Mouse (Mus musculus): ENCODE results near the gene Snx4. TPM values are rescaled to one million over a fixed set of nuclear protein-coding genes. Genes with fewer than 3 reads are reported as not detected.

Snx4 gene
- polyA plus RNA-seq, 1 experiment from 2014 or later, result 83.6 TPM

DNA sequence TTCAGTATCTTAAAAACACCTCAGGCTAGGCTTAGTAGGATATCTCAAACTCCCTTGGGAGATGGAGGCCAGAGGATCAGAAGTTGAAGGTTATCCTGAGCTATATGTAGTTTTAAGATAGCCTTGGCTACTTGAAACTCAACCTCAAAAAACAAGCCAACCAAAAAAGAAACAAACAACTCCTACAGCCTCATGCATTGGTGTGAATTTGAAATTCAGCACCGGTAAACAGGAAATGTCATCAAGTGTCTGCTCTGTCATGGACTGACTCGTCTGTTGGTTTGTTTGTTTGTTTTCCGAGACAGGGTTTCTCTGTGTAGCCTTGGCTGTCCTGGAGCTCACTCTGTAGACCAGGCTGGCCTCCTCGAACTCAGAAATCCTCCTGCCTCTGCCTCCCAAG is 20.6 kb downstream of the Snx4 start:
- WGBS, result 93% methylated on average over 4 of the region's 4 CpGs
- Histone ChIP-seq H3K27ac (replicated peaks) (no peak overlapping the region), H3K36me3 (peaks cover 58% of the 10 kb centered on the region), H3K27me3 (no peaks in the 10 kb centered on the region), H3K9me3 (replicated peaks) (no peaks in the 10 kb centered on the region), H3K9ac (no peak overlapping the region), H3K4me1 (no peaks in the 10 kb centered on the region), H3K4me2 (replicated peaks) (no peak overlapping the region), H3K4me3 (replicated peaks) (no peak overlapping the region)
- no peak for ATAC-seq (ENCODE audit: insufficient number of reproducible peaks, low FRiP score, low TSS enrichment, low read depth)

DNA sequence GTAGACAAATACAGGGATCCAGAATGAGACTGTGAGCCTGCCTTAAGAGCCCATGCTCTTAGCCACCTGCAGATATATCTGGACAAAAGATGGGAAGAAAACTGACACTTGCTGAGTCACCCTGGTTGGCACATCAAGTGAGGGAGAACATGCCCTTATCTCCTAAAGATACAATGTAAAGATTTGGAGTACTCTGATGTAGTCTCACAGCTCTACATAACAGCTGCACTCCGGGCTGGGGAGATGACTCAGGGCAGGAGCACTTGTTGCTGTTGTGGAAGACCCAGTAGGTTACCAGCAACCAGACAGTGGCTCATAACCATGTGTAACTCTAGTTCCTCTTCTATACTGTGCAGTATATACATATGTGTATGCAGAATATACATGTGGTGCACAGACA is 31.8 kb downstream of the Snx4 start:
- Histone ChIP-seq H3K4me1 (no peaks in the 10 kb centered on the region), H3K27ac (replicated peaks) (no peak overlapping the region), H3K9ac (no peak overlapping the region), H3K9me3 (replicated peaks) (no peaks in the 10 kb centered on the region), H3K36me3 (peaks cover 69% of the 10 kb centered on the region), H3K4me3 (replicated peaks) (no peak overlapping the region), H3K4me2 (replicated peaks) (no peak overlapping the region), H3K27me3 (no peaks in the 10 kb centered on the region)
- 87% methylated on average over 1 of the region's 1 CpGs for WGBS
- ATAC-seq (ENCODE audit: insufficient number of reproducible peaks, low FRiP score, low TSS enrichment, low read depth), result no peak

DNA sequence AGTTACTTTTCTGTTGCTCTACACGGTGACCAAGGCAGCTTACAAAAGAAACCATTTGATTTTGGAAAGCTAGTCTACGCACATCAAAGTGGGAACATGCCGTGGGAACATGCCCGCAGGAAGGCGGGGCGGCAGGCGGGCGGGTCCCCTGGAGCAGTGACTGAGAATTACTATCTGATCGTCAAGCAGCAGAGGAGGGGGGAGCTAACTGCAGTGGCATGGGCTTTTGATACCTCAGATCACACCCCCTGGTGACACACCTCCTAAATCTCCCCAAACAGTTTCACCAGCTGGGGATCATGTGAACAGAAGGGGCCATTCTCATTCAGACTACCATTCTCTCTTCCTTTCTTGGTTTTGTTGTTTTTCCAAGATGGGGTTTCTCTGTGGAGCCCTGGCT is 37.3 kb downstream of the Snx4 start:
- Histone ChIP-seq H3K36me3 (peaks cover 83% of the 10 kb centered on the region), H3K9me3 (replicated peaks) (no peaks in the 10 kb centered on the region), H3K4me2 (replicated peaks) (no peak overlapping the region), H3K4me1 (no peaks in the 10 kb centered on the region), H3K27ac (replicated peaks) (no peak overlapping the region), H3K27me3 (no peaks in the 10 kb centered on the region), H3K4me3 (replicated peaks) (no peak overlapping the region), H3K9ac (no peak overlapping the region)
- ATAC-seq (ENCODE audit: insufficient number of reproducible peaks, low FRiP score, low TSS enrichment, low read depth), result no peak
- WGBS, result 67% methylated on average over 9 of the region's 9 CpGs

DNA sequence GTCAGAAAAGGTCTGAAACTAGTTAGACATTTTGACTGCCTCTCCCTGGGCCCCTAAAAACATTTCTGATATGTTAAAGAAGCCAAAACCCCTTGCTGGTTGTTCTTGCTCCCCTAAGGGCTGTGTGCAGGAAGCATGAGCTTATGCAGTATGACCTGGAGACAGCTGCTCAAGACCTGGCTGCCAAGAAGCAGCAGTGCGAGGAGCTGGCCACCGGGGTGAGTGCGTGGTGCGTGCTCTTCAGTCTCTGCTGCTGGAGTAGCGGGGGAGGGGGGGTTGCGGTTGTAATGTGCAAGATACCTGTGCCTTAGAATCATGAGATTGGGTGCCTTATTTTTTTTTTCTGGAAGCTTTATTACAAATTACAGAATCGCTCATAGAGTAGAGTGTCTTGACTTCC is 38.7 kb downstream of the Snx4 start:
- WGBS, result 83% methylated on average over 7 of the region's 7 CpGs
- Histone ChIP-seq H3K9ac (no peak overlapping the region), H3K27ac (replicated peaks) (no peak overlapping the region), H3K36me3 (peaks cover 90% of the 10 kb centered on the region), H3K4me2 (replicated peaks) (no peak overlapping the region), H3K27me3 (no peaks in the 10 kb centered on the region), H3K4me3 (replicated peaks) (no peak overlapping the region), H3K4me1 (no peaks in the 10 kb centered on the region), H3K9me3 (replicated peaks) (no peaks in the 10 kb centered on the region)
- ATAC-seq (ENCODE audit: insufficient number of reproducible peaks, low FRiP score, low TSS enrichment, low read depth), result no peak

DNA sequence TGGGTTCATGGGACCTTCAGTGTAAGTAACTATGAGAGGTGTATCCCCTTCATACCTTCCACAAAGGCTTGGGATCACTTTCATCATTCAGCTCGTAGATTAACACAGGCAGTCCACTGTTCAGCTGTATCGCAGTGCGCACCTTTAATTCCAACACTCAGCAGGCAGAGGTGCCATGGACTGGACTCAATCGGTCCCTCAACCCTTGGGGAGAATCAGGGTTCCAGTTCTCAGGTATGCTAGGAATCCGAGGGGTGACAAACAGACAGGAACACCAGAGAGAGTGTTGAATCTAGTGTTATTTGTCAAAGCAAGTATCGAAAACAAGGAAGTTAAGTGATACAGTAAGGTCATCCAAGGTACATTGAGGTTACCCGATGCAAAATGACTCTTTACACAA is 41.0 kb downstream of the Snx4 start:
- H3K36me3 ChIP-seq, result peaks cover 95% of the 10 kb centered on the region
- H3K9ac ChIP-seq, result no peak overlapping the region
- no peak for ATAC-seq (ENCODE audit: insufficient number of reproducible peaks, low FRiP score, low TSS enrichment, low read depth)
- no peaks in the 10 kb centered on the region for H3K27me3 ChIP-seq
- H3K4me1 ChIP-seq, result no peaks in the 10 kb centered on the region
- no peak overlapping the region for H3K4me2 ChIP-seq (replicated peaks)
- no peak overlapping the region for H3K4me3 ChIP-seq (replicated peaks)
- no peaks in the 10 kb centered on the region for H3K9me3 ChIP-seq (replicated peaks)
- 96% methylated on average over 7 of the region's 7 CpGs for WGBS
- no peak overlapping the region for H3K27ac ChIP-seq (replicated peaks)

DNA sequence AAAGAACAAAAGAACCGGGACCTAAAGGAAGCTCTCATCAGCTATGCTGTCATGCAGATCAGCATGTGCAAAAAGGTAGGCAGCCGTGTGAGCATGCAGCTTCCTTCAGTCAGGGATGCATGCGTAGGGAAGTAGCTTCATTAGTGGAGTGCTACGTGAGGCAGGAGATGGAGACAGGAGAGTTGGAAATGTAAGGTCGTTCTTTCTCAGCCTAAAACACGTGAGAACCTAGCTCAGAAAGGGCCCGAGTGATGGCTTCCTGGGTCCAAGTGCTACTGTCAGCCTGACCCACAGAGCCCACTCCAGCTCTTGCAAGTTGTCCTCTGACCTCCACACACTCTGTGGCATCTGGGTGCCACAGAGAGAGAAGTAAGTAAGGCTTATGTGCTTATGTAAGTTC is 43.4 kb downstream of the Snx4 start:
- H3K27ac ChIP-seq (replicated peaks), result no peak overlapping the region
- H3K9ac ChIP-seq, result no peak overlapping the region
- H3K4me3 ChIP-seq (replicated peaks), result no peak overlapping the region
- peaks cover 83% of the 10 kb centered on the region for H3K36me3 ChIP-seq
- no peaks in the 10 kb centered on the region for H3K9me3 ChIP-seq (replicated peaks)
- no peak overlapping the region for H3K4me2 ChIP-seq (replicated peaks)
- no peaks in the 10 kb centered on the region for H3K4me1 ChIP-seq
- H3K27me3 ChIP-seq, result no peaks in the 10 kb centered on the region
- WGBS, result 93% methylated on average over 7 of the region's 7 CpGs
- no peak for ATAC-seq (ENCODE audit: insufficient number of reproducible peaks, low FRiP score, low TSS enrichment, low read depth)

DNA sequence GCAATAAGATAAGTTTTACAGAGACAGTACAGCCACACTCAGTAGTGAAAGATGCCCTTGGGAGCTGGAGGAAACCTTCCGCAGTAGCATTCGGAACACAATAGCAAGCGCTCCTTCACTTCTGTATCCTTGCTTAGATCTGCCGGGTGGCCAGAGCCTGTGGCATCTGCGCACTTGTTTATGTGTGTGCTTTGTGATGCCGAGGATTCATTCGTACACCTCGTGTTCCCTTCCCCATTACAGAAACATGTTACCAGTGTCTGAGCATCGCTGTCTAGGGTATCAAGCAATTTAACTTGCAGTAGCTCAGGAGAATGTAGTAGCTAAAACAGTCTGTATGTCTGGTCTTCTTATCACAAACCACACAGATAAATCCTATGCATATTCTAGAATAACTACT is 44.1 kb downstream of the Snx4 start:
- H3K9ac ChIP-seq, result no peak overlapping the region
- no peak overlapping the region for H3K27ac ChIP-seq (replicated peaks)
- WGBS, result 95% methylated on average over 9 of the region's 9 CpGs
- peaks cover 83% of the 10 kb centered on the region for H3K36me3 ChIP-seq
- H3K4me3 ChIP-seq (replicated peaks), result no peak overlapping the region
- no peak for ATAC-seq (ENCODE audit: insufficient number of reproducible peaks, low FRiP score, low TSS enrichment, low read depth)
- no peaks in the 10 kb centered on the region for H3K9me3 ChIP-seq (replicated peaks)
- no peak overlapping the region for H3K4me2 ChIP-seq (replicated peaks)
- H3K4me1 ChIP-seq, result no peaks in the 10 kb centered on the region
- no peaks in the 10 kb centered on the region for H3K27me3 ChIP-seq

DNA sequence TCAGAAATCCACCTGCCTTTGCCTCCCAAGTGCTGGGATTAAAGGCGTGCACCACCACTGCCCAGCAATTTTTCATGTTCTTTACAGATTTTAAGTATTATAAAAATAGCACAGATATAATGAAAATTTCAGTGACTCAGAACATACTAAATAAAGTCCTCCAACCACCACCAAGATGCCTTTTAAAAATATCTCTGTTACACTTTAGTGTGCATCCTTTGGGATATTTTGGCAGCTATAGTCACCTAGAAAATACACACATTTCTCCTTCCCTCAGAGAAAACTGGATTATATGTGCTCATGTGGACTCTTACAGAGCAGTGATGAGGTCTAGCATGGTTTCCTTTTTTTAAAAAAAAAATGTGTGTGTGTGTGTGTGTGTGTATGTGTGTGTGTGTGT is 46.3 kb downstream of the Snx4 start:
- no peak for ATAC-seq (ENCODE audit: insufficient number of reproducible peaks, low FRiP score, low TSS enrichment, low read depth)
- no peaks in the 10 kb centered on the region for H3K9me3 ChIP-seq (replicated peaks)
- H3K9ac ChIP-seq, result no peak overlapping the region
- H3K27ac ChIP-seq (replicated peaks), result no peak overlapping the region
- no peak overlapping the region for H3K4me2 ChIP-seq (replicated peaks)
- H3K27me3 ChIP-seq, result no peaks in the 10 kb centered on the region
- WGBS, result 100% methylated on average over 1 of the region's 1 CpGs
- H3K4me3 ChIP-seq (replicated peaks), result no peak overlapping the region
- H3K36me3 ChIP-seq, result peaks cover 70% of the 10 kb centered on the region
- H3K4me1 ChIP-seq, result no peaks in the 10 kb centered on the region

DNA sequence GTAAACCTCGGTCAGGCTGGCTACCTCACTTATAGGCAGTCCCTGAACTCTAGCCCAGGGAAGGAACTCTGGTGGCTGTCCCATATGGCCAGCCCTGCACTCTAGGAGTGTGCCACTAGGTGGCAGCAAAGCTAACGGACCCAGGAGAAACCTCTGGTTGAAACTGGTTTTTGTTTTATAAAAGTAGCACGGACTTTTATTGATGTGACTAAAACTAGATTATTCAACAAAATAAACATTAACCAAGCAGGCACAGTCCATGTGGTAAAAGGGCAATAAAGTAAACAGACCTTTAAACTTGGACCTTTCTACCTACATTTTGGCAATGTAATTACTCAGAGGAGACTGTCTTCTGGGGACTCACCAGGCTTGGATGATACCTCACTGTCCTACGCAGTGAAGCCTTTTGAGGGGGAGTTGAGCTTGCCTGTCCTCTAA is 55.4 kb downstream of the Snx4 start:
- no peak overlapping the region for H3K27ac ChIP-seq (replicated peaks)
- WGBS, result 10% methylated on average over 4 of the region's 4 CpGs
- 0 out of 2 replicates have a peak overlapping the region, but pooled peaks have one; percentile 9 for H3K4me3 ChIP-seq (replicated peaks)
- H3K27me3 ChIP-seq, result no peaks in the 10 kb centered on the region
- H3K9me3 ChIP-seq (replicated peaks), result no peaks in the 10 kb centered on the region
- H3K36me3 ChIP-seq, result peaks cover 12% of the 10 kb centered on the region
- no peak overlapping the region for H3K9ac ChIP-seq
- no peak for ATAC-seq (ENCODE audit: insufficient number of reproducible peaks, low FRiP score, low TSS enrichment, low read depth)
- no peaks in the 10 kb centered on the region for H3K4me1 ChIP-seq
- H3K4me2 ChIP-seq (replicated peaks), result no peak overlapping the region

DNA sequence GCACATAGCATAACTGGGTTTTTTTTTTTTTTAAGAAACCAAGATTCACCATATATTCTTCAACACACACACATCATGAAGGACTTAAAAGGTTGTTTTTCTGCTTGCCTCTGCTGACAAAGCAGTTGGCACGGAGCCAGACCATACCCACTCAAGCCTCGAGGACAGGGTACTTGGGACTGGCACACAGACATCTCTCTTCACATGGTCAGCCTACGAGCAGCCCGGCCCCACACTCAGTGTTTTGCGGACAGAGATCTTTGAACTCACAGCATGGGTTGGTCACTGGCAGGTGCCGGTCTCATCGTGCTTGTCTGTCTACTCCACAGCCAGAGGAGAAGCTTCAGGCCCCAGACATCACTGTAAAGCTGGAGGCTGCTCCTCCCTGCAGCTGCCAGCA is 56.5 kb downstream of the Snx4 start:
- WGBS, result 80% methylated on average over 7 of the region's 7 CpGs
- H3K9me3 ChIP-seq (replicated peaks), result no peaks in the 10 kb centered on the region
- H3K4me3 ChIP-seq (replicated peaks), result no peak overlapping the region
- H3K27me3 ChIP-seq, result no peaks in the 10 kb centered on the region
- no peak overlapping the region for H3K4me2 ChIP-seq (replicated peaks)
- no peaks in the 10 kb centered on the region for H3K4me1 ChIP-seq
- no peak for ATAC-seq (ENCODE audit: insufficient number of reproducible peaks, low FRiP score, low TSS enrichment, low read depth)
- no peak overlapping the region for H3K9ac ChIP-seq
- H3K36me3 ChIP-seq, result peaks cover 12% of the 10 kb centered on the region
- H3K27ac ChIP-seq (replicated peaks), result no peak overlapping the region

DNA sequence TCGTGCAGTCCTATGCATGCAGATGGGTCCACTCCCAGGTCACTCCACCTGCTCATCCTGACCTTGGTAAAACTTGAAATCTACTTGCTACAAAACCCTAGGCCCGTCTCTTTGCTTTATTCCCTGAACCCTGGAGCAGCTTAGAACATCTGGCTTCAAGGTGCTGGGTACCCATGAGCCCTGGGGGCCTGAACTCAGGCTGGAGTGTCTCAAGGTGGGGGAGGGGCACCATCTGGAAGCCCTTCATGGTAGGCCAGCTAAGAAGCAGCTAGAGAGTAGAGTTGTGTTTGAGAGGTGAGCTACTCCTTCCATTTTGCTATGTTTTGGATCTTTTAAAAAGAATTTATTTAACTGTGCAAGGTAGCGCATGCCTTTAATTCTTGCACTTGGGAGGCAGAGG is 57.8 kb downstream of the Snx4 start:
- H3K36me3 ChIP-seq, result peaks cover 12% of the 10 kb centered on the region
- H3K4me3 ChIP-seq (replicated peaks), result no peak overlapping the region
- no peaks in the 10 kb centered on the region for H3K4me1 ChIP-seq
- H3K27ac ChIP-seq (replicated peaks), result no peak overlapping the region
- 63% methylated on average over 3 of the region's 3 CpGs for WGBS
- no peaks in the 10 kb centered on the region for H3K27me3 ChIP-seq
- no peak overlapping the region for H3K9ac ChIP-seq
- no peak for ATAC-seq (ENCODE audit: insufficient number of reproducible peaks, low FRiP score, low TSS enrichment, low read depth)
- no peak overlapping the region for H3K4me2 ChIP-seq (replicated peaks)
- no peaks in the 10 kb centered on the region for H3K9me3 ChIP-seq (replicated peaks)

DNA sequence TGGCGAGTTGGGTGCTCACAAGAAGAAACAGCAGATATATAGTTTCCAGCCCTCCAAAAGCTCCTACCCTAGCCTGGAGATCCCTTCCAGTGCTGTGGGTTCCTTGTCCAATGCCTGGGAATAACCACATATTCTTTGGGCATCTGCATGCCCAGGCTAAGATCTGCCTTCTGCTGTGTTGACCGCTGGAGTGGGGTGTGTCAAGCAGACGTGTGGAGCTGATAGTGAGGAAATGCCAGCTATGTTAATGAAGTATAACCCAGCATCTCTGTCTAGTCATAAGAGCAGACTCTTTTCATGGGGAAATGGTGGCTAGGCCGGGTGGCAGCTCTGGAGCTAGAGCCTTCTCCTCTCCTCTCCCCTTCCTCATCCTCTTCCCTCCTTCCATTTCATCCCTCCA is 64.4 kb downstream of the Snx4 start:
- Histone ChIP-seq H3K4me2 (replicated peaks) (no peak overlapping the region), H3K4me3 (replicated peaks) (no peak overlapping the region), H3K4me1 (no peaks in the 10 kb centered on the region), H3K27ac (replicated peaks) (no peak overlapping the region), H3K27me3 (no peaks in the 10 kb centered on the region), H3K9ac (no peak overlapping the region), H3K9me3 (replicated peaks) (no peaks in the 10 kb centered on the region), H3K36me3 (no peaks in the 10 kb centered on the region)
- 84% methylated on average over 4 of the region's 4 CpGs for WGBS
- ATAC-seq (ENCODE audit: insufficient number of reproducible peaks, low FRiP score, low TSS enrichment, low read depth), result no peak
